27 mouse cellular contexts compared by ENCODE assay signal in genomic region chr14:89755831-89756230, GRCm38 (mm10).
A peak's percentile ranks its signal among the peaks of the same experiment; 100 is the strongest.
DNase-seq lines count a peak whose midpoint lies in the region; ATAC-seq and TF ChIP-seq lines count a peak whose summit lies in the region.
"Had no signal": no experiment of that assay in that cellular context is flagged by ENCODE, and none has a peak within 500 bp of the region (broad histone marks: within the 10 kb centered on the region; RNA-seq: fewer than 3 reads in every experiment).

No protein-coding gene starts in this region.

- no peak overlapping the region for H3K9ac ChIP-seq in midbrain, embryonic 12.5 days (replicated peaks)
- H3K9ac ChIP-seq in midbrain, postnatal 0 days (replicated peaks; ENCODE audit: low read length, poor library complexity, severe bottlenecking) = no peak overlapping the region
- H3K9ac ChIP-seq: embryonic facial prominence, embryonic 13.5 days; embryonic facial prominence, embryonic 15.5 days; forebrain, embryonic 13.5 days had no signal

- WGBS in midbrain, embryonic 12.5 days = 74% methylated on average over 2 of the region's 2 CpGs
- 83% methylated on average over 2 of the region's 2 CpGs for WGBS in midbrain, postnatal 0 days
- 80% methylated on average over 2 of the region's 2 CpGs for WGBS in thymus, adult 2 months

- no peak overlapping the region for H3K4me2 ChIP-seq in midbrain, embryonic 12.5 days (replicated peaks)
- H3K4me2 ChIP-seq in midbrain, postnatal 0 days (ENCODE audit: low read depth, low read length, poor library complexity, severe bottlenecking) = no peak overlapping the region
- H3K4me2 ChIP-seq: embryonic facial prominence, embryonic 13.5 days; embryonic facial prominence, embryonic 15.5 days; forebrain, embryonic 13.5 days had no signal

- H3K36me3 ChIP-seq in midbrain, embryonic 12.5 days = no peaks in the 10 kb centered on the region
- no peaks in the 10 kb centered on the region for H3K36me3 ChIP-seq in midbrain, postnatal 0 days (ENCODE audit: insufficient read depth, low read length)
- no peaks in the 10 kb centered on the region for H3K36me3 ChIP-seq in thymus, adult 2 months (ENCODE audit: control insufficient read depth, insufficient read depth, low read length)
- H3K36me3 ChIP-seq: embryonic facial prominence, embryonic 13.5 days; embryonic facial prominence, embryonic 15.5 days; G1E had no signal

- H3K4me3 ChIP-seq in midbrain, embryonic 12.5 days = no peak overlapping the region
- H3K4me3 ChIP-seq in midbrain, postnatal 0 days (ENCODE audit: low read depth, low read length) = no peak overlapping the region
- no peak overlapping the region for H3K4me3 ChIP-seq in thymus, adult 2 months (ENCODE audit: control insufficient read depth, insufficient read depth, low read length)
- H3K4me3 ChIP-seq: embryonic facial prominence, embryonic 13.5 days; embryonic facial prominence, embryonic 15.5 days; erythroblast, embryonic 14.5 days; forebrain, embryonic 13.5 days had no signal

- no peak overlapping the region for H3K27ac ChIP-seq in midbrain, embryonic 12.5 days (replicated peaks)
- no peak overlapping the region for H3K27ac ChIP-seq in midbrain, postnatal 0 days (ENCODE audit: low read depth, low read length)
- no peak overlapping the region for H3K27ac ChIP-seq in thymus, adult 2 months (ENCODE audit: control insufficient read depth, insufficient read depth, low read length)
- H3K27ac ChIP-seq: embryonic facial prominence, embryonic 13.5 days; embryonic facial prominence, embryonic 15.5 days; forebrain, embryonic 13.5 days had no signal

- DNase-seq in midbrain, postnatal 0 days (ENCODE audit: low spot score) = no peak
- peak; percentile 87 for DNase-seq in 3T3-L1 (ENCODE audit: low read depth, low spot score)
- peak; percentile 76 for DNase-seq in Muller cell, postnatal 12 days (ENCODE audit: inconsistent ontology term)
- peak; percentile 49 for DNase-seq in fibroblast of lung, adult 2 months (ENCODE audit: low read depth)
- DNase-seq in gastrocnemius, postnatal 10 days = no peak
- no peak for DNase-seq in thymus, adult 2 months
- no peak for DNase-seq in cerebellum, adult 18-20 months
- DNase-seq: adrenal gland, adult 8-10 months; adrenal gland, postnatal 14 days; adrenal gland, postnatal 36 days; cerebellum, adult 11-12 months; cerebellum, adult 8-10 months; cerebellum, adult 9-11 months; cerebellum, postnatal 14 days; cerebellum, postnatal 36 days; embryo, embryonic 11 days had no signal

- no peak for TF ChIP-seq POLR2A in thymus, adult 2 months (IDR thresholded peaks at IDR 0.05; ENCODE audit: control insufficient read depth, extremely low read depth, insufficient read depth, low read length, poor library complexity)

- ATAC-seq in midbrain, embryonic 12.5 days (ENCODE audit: low FRiP score, low read depth) = 0 out of 2 replicates have a peak, but pooled peaks have one; percentile 19
- ATAC-seq in midbrain, postnatal 0 days (ENCODE audit: low FRiP score) = no peak
- ATAC-seq: activated CD4-positive, CD25-positive, alpha-beta regulatory T cell, adult 4 months; CD4-positive, CD25-positive, alpha-beta regulatory T cell, adult 4 months; forebrain, embryonic 13.5 days; forebrain, embryonic 16.5 days; Patski had no signal

- no peaks in the 10 kb centered on the region for H3K9me3 ChIP-seq in midbrain, embryonic 12.5 days
- H3K9me3 ChIP-seq in midbrain, postnatal 0 days (ENCODE audit: low read length) = no peaks in the 10 kb centered on the region
- H3K9me3 ChIP-seq: embryonic facial prominence, embryonic 13.5 days; embryonic facial prominence, embryonic 15.5 days; forebrain, embryonic 13.5 days had no signal

- no peaks in the 10 kb centered on the region for H3K4me1 ChIP-seq in midbrain, embryonic 12.5 days
- H3K4me1 ChIP-seq in midbrain, postnatal 0 days (ENCODE audit: insufficient read depth, low read length) = no peaks in the 10 kb centered on the region
- H3K4me1 ChIP-seq in thymus, adult 2 months (replicated peaks; ENCODE audit: control insufficient read depth, insufficient read depth, low read length) = no peaks in the 10 kb centered on the region
- H3K4me1 ChIP-seq: embryonic facial prominence, embryonic 13.5 days; embryonic facial prominence, embryonic 15.5 days; forebrain, embryonic 13.5 days had no signal

- no peak for TF ChIP-seq CTCF in midbrain, postnatal 0 days (IDR thresholded peaks at IDR 0.05)
- TF ChIP-seq CTCF in thymus, adult 2 months (IDR thresholded peaks at IDR 0.05; ENCODE audit: borderline replicate concordance, control insufficient read depth, extremely low read depth, insufficient read depth, low read length, poor library complexity) = no peak

- no peaks in the 10 kb centered on the region for H3K27me3 ChIP-seq in midbrain, embryonic 12.5 days
- H3K27me3 ChIP-seq in midbrain, postnatal 0 days (ENCODE audit: insufficient read depth, low read length) = no peaks in the 10 kb centered on the region
- H3K27me3 ChIP-seq in thymus, adult 2 months (ENCODE audit: control insufficient read depth, insufficient read depth, low read length) = no peaks in the 10 kb centered on the region
- H3K27me3 ChIP-seq: CH12.LX; embryonic facial prominence, embryonic 13.5 days; embryonic facial prominence, embryonic 15.5 days; forebrain, embryonic 13.5 days; Patski had no signal

Comparison
In these comparisons a context has a peak if more than half of its experiments do, and no peak if none do; other contexts are left out.
1. DNase-seq: peak in 3T3-L1 (single experiment), Muller cell, postnatal 12 days (single experiment) and fibroblast of lung, adult 2 months (single experiment); none in midbrain, postnatal 0 days (single experiment), gastrocnemius, postnatal 10 days (single experiment), thymus, adult 2 months (single experiment) and cerebellum, adult 18-20 months (0 of 2).